Mouse (Mus musculus): Measurements from ENCODE around the gene Afdn.
A peak's percentile ranks its signal among the peaks of the same experiment; 100 is the strongest.

Afdn gene

GRCm38 (mm10) chr17:13759853-13760627, at the start of gene Afdn:
Gene Afdn, plus strand, starts transcription at chr17:13760539.
- DNase-seq = peak; percentile 88

DNA sequence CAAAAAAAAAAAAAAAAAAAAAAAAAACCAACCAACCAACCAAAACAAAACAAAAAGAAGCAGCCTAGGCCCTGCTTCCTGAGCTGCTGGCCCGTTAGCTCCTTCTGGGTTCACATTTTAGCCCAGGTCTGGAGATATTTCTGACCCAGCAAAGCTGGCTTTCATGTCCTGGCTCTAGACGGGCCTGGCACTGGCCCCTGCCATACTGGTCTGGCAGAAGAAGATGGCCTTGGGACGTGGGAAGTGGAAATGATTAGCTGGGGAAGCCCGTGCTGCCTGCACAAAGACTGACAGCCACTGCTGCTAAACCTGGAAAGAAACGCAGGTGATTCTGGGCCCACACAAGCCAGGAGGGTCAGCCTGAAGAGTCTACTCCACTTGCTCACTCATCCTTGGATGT, 49.2 kb upstream of the Afdn start:
- peak; percentile 59 for DNase-seq

DNA sequence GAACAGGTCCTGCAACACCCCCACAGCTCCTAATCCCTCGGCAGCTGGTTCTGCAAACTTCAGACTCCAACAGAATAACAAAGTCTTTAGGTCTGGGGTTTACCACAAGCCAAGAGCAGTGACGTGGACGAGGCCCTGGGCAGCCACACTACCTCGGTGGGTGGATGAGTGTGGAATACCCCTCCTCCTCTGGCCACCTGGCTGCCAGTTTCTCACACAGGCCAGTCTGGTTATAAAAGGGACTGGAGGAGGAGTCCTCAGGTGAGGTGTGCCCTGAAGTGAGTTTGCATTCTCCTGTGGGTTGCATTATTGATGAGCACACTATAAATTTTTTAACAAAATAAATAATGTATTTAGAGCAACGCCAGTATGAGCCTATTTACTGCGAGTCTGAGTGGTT, 48.2 kb upstream of the Afdn start:
- DNase-seq = no peak

- no peak for DNase-seq
Observed at GRCm38 (mm10) chr17:13712518-13712917, 47.8 kb upstream of the Afdn start.

GRCm38 (mm10) chr17:13714128-13714527, 46.2 kb upstream of the Afdn start:
- no peak for DNase-seq

DNA sequence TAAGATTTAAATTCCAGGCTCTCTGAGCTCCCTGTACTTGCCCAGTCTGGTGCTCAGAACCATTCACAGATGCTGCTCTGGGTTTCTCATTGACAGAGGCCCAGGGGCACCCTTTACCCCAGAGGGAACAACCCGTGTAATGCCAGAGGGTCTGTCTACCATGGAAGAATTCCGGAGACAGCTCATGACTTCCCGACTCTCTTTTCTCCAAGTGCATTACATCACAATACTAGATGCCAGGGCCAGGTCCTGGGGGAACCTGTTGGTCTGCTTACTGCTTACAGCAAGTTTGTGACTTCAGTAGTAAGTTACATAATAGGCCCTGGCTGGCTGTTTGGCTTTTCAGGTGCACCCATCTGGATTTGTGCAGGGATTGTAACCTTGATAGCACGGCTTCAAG, 45.7 kb upstream of the Afdn start:
- no peak for DNase-seq

- DNase-seq = no peak
Observed at GRCm38 (mm10) chr17:13715511-13715910, 44.8 kb upstream of the Afdn start.

DNA sequence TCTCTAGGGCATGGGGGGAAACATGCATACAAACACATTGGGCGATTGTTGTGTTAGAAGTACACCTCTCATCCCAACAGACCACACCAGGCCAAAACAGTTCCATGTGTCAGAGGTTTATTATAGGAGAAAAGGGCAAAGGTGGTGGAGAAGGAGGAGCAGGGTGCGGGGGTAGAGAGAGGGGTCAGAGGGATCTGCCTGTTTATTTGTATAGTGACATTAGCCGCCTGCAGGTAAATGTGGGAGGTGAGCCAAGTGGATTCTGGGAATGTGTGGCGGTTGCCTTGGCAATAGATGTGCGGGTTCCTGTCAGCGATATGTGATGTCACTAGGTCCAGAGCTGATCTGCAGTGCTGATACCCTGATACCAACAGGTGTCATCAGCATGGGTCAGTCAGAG, 44.0 kb upstream of the Afdn start:
- DNase-seq = no peak

DNA sequence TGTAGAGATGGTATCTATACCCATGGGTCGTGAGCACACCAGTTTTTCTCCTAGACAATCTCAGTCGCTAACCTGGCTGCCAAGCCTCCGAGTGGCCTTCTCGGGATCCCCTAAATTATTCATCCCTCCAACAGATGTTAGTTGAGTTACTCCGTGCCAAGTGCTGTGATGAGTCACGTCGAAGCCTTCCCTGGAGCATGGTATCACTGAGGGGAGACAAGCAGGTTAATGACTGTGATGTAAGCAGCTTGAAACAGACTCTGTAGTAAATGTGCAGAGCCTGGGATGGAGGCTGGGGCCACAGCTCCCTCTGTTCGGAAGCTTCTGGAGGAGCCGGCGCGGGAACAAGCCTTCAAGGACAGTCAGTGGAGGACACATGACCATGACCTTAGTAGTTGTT, 42.9 kb upstream of the Afdn start:
- DNase-seq = no peak

GRCm38 (mm10) chr17:13720187-13720586, 40.2 kb upstream of the Afdn start:
- DNase-seq = no peak

GRCm38 (mm10) chr17:13721372-13721771, 39.0 kb upstream of the Afdn start:
- DNase-seq = no peak

- no peak for DNase-seq
Observed at GRCm38 (mm10) chr17:13722434-13722833, 37.9 kb upstream of the Afdn start.

- no peak for DNase-seq
Observed at GRCm38 (mm10) chr17:13725004-13725550, 35.3 kb upstream of the Afdn start.

DNA sequence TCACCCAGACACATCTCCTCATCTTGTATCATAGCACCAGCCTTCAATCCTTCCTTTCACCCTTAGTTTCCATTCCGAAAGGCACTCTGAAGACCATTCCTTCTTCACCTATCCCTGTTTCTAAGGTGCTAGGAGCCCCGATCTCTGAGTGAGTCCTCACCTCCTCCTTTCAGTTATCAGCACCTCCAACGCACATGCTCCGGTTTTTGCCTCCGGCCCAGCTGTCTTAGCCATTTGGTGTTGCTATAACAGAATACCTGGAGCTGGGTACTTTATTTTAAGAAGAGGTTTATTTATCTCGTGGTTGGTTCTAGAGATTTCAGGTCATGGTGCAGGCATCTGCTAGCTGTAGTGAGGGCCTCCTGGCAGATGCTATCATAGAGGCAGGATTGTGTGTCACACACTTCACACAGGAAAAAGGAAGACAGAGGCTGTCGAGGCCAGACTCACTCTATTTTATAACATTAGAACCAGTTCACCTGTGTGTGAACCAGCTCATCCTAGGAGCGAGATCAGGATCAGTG, 33.4 kb upstream of the Afdn start:
- no peak for DNase-seq

DNA sequence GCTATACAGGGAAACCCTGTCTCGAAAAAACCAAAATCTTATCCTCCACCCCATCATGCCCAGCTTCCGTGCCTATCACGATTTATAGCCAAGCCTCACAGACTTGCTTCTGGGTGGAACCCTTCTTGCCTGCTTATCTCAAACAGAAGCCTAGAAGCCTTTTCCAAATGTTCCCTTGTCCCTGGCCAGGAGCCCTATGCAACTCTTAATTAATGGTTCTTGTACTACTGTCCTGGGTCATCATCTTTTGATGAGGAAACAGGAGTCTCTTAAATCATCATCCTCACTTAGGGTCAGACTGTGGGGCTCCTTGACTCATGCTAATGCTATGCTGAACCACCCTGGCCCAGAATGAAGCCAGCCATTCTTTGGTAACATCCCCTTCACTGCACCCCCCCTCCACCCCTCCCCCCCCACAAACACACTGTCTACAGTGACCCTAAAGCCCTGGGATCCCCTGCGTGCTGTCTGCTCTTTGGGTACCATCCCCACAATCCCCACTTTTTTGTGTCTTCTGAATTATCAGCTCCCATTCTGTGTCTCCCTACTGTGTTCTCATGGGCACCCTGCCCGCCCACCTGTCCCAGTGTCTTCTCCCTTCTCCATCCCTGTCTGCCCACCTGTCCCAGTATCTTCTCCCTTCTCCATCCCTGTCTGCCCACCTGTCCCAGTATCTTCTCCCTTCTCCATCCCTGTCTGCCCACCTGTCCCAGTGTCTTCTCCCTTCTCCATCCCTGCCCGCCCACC, 29.2 kb upstream of the Afdn start:
- no peak for DNase-seq

DNA sequence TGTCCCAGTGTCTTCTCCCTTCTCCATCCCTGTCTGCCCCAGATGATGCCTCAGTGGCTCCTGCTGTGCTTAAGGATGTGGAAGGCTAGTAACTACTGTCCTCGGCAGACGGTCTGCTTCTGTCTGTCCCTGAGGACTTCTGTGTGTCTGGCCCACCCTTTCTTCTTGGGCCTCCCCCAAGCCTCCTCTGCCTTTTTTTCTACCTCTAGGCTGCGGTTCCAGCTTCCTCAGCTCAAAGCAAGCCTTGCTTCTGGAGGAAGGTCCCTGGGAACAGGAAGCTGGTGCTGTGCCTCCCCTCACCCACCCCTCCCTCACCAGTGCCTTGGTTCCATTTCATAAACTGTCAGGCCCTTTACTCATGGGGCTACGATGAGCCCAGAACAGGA, 28.6 kb upstream of the Afdn start:
- DNase-seq = no peak

DNA sequence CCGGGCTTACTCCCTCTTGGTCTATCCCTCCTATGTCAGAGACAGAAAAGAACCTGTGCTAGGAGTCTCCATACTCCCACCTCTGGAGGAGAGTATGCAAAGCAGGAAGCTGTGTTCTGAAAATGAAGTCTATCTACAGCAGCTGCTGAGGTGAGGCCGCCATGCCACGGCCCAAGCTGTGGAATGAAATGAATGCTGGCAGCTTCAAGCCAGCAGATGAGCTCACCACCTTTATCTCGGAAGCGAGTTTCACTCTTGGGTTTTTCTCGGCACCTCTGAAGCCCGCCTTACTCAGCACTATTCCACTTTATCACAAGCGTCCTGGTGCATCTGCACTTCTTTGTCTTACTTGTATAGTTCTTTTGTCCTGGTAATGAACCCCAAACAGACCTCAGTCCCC, 27.7 kb upstream of the Afdn start:
- DNase-seq = no peak

- DNase-seq = no peak
Observed at GRCm38 (mm10) chr17:13733971-13734370, 26.4 kb upstream of the Afdn start.

DNA sequence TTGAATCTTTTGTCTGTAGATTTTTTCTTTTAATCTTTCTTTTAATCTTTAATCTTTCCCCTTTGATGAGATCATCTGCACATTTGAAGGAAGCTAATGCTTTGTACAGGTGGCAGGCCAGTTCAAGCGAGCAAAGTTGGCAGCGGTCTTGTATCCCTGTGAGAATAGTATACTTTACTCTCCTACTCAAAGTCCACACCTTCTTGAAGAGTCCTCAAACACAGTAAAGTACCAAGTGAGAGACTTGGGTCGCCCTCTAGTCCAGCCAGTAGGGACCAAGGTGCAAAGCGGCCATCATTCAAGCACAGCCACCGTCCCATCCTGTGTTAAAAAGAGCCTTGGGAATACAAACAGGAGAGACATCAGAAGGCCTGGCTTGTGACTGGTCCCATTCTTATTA, 25.3 kb upstream of the Afdn start:
- DNase-seq = no peak

- no peak for DNase-seq
Observed at GRCm38 (mm10) chr17:13735803-13736282, 24.5 kb upstream of the Afdn start.

DNA sequence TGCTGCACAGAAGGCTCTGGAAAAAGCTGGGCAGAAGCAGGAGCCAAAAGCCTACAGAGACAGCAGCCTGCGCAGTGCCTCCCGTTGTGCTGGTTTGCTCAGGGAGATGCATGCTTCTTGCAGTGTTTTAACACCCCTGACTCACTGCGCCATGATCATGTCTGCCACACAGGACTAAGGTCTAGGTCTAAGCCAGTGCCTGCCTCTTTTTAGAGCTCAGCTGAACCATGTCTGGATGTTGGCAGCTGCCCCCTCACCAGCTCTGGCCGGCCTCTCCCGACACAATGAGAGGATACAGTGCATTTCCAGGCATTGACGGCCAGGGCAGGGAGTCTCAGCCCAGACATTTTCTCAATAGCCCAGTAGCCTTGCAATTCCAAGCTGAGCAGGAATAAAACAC, 23.0 kb upstream of the Afdn start:
- peak; percentile 34 for DNase-seq

DNA sequence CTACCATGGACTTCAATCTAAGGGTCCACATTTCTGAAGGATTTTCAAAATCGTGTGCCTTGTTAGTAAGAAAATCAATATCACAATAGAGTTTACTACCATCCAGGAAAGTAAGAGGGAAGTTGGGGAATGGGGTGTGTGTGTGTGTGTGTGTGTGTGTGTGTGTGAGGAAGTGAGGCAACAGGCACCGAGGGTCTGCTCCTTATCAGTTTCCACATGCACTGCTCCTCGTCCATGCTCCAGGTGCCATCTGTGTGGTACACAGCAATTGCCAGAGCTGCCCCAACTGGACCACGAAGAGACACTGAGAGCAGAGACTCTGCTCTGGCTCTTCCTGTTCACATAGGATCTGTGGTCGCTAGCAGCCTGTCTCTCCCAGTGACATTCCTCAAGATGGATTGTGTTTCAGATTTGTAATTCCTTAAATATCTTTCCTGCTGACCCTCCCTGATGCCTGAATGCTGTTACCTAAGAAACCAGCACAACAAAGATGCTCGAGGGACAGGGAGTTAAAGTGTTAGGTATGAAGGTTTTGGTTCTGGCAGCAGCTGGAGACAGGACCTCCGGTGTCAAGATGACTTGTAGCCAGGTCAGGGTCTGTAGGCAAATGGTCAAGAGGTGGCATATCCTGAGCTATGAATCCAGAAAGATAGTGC, 22.1 kb upstream of the Afdn start:
- DNase-seq = no peak

DNA sequence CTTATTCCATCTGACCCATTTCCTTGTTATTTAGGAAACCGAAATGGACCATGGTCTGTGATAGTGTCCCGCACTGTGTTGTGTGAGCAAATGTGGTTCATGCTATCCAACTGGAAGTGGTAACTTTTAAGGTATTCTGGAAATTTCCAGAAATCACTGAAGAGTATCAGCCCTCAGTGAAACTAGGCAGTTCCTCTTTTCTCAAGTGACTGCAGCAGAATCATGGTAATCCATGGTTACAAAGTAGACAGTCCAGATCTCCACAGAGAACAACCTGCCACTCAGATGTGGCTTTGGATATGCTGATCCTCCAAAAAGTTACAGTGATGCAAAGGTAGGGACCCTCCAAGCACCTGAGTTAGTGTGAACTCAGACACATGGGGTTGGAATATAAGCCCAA, 21.4 kb upstream of the Afdn start:
- no peak for DNase-seq

Data from cerebellum, adult 9-10 months (tissue).